Mouse (Mus musculus) activated CD4-positive, CD25-positive, alpha-beta regulatory T cell, adult 4 months (primary cell): Measurements from ENCODE around the gene Rnf169. TPM values are rescaled to one million over a fixed set of nuclear protein-coding genes. Genes with fewer than 3 reads are reported as not detected.
"Not testable (repeated sequence)": the region's sequence is repeated elsewhere in the genome, so short reads cannot be mapped to it uniquely, and the experiment has no call there.

ENCODE experiments used
- ATAC-seq: one replicate; pipeline ENCODE4 v1.8.0; 2017
- polyA plus RNA-seq, 2 experiments: library from polyadenylated mRNA; unstranded; fragments of 100-300 nt; shearing (Covaris generic); gene quantifications; one replicate each; pipeline ENCODE4 v1.2.1; 2017

Rnf169 gene
- polyA plus RNA-seq, 2 experiments from 2014 or later: 6.0 to 6.6 TPM

DNA sequence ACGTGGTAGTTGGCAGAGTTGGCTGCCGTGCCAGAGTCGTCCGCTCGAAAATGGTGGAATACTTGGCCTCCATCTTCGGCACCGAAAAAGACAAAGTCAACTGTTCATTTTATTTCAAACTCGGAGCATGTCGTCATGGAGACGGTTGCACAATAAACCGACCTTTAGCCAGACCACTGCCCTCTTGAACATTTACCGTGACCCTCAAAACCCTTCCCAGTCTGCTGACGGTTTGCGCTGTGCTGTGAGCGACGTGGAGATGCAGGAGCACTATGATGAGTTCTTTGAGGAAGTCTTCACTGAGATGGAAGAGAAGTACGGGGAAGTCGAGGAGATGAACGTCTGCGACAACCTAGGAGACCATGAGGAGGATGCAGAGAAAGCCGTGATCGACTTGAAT, 35.2 kb downstream of the Rnf169 start:
- ATAC-seq: not testable (repeated sequence)

DNA sequence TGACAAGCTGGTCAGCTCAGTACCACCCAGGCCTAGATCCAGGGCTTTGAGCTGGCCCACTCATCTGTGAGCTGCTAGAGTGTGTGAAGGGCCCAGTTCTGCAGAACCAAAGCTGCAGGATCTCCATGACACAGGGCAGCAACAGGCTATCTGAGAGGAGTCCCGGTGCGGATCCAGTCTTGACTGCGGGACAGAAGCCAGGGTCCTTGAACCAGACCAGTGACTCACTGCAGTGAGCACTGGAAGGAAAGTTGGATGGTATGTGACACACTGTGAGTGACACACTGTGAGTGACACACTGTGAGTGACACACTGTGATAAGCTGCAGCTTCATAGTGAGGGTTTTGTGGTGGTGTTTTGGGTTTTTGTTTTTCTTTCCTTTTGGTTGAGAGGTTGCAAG, 35.7 kb downstream of the Rnf169 start:
- ATAC-seq: no peak

DNA sequence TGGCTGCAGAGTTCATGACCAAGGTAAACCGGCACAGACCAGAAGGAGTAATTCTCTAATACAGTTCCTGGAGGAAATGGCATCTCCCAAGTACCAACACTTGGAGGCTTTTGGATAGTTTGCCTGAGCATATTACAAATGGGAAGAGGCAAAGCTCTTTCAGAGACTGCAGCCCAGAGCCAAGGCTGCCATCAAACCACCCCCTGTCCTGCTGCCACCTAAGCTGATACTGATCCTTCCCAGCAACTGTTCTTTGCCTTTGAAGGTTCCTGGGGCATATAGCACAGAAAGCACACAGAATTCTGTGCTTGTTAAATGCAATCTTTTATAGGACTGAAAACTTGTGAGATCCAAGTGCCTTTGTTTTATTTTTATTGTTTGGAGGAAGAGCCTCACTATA, 39.6 kb downstream of the Rnf169 start:
- no peak for ATAC-seq

DNA sequence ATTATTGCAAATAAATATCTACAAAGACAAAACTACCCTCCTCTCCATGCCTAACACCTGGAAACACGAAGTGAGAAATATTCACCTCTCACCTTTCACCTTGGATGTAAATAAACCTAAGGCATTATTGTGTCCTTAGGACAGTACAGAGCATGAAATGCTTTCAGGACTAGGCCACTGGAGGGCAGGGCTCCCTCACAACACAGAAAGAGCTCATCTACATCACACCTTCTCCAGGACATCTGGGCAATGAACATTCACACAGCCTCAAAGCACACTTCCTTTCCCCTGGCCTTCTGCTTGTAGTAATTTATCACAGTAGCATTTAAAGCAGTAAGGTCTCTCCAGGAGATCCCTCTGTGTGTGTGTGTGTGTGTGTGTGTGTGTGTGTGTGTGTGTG, 44.5 kb downstream of the Rnf169 start:
- ATAC-seq: no peak

DNA sequence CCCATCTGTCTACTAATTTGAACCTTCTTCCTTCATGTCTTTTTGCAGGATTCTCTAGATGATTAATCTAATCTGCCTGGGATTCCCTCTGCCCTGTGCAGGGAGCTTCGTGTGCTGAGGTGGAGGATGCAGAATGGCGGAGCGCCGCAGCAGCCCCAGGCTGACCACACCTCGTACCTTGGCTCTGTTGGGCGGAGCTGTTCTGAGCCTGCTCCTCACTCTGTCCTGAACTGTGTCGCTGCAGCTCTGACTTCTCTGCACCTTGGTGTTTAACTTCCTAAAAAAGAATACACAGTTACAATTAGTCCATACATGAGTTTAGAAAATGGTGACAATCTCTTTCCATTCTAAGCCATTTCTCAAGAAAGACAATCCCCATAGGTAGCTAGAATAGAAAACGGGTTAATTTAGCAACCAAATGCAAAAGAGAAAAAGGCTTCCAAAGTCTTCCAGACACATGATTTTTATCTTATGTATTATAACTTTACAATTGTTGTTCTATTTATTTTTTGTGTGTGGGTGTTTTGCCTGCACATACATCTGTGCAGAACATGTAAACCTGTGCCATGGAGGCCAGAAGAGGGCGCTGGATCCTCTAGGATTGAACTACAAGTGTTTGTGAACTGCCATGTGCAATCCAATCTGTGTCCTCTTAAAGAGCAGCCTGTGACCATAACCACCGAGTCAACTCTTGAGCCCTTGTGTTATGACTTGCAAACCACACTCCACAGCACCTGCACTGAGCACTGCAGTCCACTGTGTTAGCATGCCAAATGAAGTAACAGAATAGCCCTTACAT, 53.1 kb downstream of the Rnf169 start:
- ATAC-seq: no peak

DNA sequence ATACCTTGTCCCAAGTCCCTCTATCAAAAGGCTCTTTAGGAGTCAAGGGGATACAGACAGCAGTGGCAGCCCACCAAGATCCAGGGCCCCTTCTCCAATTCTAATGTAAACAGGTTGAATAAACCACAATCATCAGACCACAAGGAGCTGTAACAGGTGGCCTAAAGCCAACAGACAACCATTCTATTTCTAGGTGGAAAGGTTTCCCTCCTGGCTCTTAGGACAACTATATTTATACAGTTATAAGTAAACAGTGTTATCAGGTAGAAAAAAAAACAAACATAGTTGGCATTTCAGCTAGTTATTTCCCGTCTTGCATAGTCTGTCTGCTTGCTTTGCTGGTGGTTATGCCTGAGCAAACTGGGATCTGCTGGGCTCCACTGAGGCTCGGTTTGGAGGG, 59.8 kb downstream of the Rnf169 start:
- no peak for ATAC-seq

DNA sequence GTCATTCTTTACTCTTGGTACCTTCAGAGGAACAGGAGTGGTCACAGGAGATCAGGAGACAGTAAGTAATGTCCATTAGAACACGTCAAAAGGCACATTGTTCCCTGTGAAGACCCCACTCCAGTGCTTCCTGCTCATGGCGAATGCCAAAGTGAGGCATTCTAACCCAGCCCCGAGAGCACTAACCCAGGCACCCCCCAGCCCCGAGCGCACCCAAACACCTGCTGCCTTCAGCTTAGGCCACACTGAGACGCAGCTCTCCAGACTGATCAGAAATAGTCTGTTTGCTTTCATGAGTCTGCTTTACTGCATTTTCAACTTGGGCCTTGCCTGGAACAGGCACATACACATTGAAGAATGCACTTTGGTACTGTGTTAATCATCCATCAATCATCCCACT, 60.3 kb downstream of the Rnf169 start:
- no peak for ATAC-seq

DNA sequence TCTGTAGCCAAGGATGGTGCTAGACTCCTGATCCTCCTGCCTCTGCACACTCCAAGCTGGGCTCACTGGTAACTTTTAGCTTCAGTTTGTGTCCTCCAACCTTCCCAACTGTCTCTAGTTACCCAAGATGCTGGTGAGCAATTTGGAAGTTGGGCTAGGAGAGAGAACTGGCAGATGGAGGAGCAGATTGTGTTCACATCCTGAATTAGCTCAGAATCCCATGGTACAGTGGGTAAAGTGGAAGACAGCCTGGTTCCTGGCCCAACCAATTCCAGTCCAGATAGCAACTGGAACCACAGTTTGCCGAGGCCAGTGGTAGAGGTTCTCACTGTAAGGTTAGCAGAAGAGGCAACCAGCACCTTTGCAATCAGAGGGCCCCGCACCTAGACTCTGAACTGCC, 61.1 kb downstream of the Rnf169 start:
- no peak for ATAC-seq

DNA sequence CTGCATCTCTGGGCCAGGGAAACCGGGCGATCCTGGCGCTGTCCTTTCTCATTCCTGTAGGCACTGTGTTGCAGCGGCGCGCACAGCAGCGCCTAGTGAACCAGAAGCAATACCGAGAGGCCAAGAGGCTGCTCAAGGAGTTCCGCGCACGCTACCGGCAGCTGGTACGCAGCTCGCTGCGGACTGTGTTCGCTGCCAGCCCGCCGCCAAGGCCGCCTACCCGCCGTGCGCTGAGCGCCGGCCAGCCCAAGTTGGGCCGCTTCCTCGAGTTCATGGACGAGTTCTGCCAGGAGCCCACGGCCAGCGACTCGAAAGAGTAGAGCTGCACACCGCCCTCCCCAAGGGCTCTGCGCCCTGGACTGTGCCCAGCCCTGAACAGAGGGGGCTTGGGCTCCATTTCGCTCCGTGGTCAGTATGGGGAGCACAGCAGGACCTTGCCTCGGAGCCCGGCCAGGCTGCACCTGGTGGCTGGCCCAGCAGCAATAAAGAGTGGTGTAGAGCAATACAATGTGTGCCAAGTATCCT, 62.9 kb downstream of the Rnf169 start:
- no peak for ATAC-seq

DNA sequence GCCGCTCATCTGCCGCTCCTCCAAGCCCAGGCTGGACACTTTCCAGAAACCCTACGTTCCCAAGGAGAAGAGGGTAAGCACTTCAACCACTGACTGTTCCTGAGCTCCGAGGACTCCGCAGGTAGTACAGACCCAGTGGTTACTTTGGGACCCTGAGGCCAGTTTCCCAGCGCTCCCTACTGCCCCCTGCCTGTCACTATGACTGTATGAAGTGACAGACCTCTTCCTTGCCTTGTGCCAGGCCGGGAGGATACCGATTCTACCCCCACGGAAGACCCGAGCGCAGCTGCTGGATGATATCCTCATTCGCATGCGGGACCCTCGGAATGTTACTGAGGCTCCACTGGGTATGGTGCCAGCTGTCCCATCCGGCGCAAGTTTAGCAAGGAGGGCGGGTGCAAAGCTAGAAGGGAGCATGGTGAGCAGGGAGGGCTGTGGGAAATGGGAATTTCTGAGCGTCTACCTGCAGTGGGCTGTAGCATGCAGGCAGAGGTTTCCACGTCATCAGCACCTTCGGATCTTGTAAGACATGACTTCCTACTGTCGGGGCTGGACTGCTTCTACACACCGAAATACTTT, 63.4 kb downstream of the Rnf169 start:
- ATAC-seq: no peak

DNA sequence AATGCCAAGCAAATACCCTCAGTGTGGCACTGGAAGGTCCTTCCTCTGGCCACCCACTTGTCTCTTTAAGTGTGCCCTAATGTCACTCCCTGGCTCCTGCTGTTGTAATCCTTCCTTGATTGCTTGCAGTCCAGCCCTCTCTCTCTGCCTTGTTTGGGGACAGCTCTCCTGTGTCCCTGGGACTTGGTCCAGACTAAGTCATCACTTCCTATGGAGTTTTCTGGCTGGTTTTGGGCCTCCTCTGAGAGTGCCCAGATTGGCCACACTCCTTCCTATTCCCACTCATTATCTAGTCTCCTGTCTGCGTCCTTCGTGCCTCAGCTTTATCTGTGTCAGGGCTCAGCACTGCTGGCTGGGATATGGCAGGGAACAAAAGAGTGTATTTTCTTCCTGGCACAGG, 64.7 kb downstream of the Rnf169 start:
- no peak for ATAC-seq

DNA sequence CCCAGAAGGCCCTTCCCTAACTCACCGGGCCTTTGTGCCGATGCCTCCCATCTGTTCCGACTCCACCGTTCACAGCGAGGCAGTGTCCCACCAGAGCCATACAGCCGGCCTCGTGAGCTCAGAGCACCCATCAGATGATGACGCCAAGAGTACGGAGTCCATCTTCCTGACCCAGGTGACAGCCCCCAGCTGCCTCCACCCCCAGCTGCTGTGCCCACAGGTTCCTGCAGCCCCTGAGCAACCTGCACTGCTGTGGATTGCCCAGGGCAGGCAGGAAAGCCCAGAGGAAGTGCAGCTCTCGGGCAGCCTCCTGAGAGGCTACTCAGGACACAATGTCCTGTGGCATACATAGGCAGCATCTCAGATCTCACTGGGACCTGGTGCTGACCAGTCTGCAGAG, 65.9 kb downstream of the Rnf169 start:
- no peak for ATAC-seq

DNA sequence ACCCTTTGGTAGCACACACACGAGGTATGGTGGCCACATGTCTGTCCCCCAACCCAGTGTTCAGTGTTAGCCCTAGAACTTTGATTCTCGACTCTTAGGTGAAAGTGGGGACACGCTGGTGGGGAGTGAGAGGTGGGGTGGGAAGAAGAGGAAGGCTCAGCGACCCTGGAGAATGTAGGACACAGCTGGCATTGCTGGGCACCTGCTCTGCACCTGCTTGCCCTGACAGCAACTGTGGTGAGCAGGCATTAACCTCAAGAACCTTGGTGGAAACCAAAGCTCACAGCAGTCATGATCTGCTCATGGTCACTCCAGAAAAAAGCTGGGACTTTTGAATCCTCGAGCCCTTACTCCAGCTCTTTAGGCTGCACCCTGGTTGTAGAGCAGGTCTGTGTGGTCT, 69.2 kb downstream of the Rnf169 start:
- no peak for ATAC-seq

DNA sequence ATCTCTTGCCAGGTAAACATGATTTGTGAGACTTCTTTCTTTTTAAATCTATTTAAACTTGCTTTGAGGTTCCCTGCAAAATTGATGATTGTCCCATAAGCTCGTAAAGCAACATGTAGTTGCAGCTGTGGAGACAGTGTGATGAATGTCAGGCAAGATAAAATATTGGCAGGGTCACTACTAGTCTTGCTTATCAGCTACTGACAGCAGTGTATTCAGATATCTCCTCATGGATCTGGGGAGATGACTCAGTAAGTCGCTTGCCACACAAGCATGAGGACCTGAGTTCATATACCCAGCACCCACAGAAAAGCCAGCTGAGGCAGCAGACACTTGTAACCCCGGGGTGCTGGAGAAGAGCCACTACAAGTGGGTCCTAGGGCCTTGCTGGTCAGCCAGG, 72.8 kb downstream of the Rnf169 start:
- no peak for ATAC-seq

DNA sequence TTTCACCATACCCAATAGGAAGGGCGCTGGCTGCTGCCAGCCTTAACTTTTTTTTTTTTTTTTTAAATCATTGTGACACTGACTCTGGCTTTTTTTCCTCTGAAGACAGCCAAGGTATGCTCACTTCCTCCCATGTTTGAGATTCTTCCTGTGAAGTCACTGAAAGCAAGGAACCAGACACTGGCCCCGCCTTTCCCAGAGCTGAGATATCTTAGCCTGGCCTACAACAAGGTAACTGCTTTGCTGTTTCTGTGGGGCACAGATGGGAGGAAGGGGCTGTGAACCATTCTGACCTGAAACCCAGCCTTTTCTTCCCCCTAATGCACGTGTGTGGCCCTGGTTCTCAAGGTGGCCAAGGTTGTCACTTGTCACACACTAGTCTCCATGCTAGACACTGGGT, 73.9 kb downstream of the Rnf169 start:
- no peak for ATAC-seq

DNA sequence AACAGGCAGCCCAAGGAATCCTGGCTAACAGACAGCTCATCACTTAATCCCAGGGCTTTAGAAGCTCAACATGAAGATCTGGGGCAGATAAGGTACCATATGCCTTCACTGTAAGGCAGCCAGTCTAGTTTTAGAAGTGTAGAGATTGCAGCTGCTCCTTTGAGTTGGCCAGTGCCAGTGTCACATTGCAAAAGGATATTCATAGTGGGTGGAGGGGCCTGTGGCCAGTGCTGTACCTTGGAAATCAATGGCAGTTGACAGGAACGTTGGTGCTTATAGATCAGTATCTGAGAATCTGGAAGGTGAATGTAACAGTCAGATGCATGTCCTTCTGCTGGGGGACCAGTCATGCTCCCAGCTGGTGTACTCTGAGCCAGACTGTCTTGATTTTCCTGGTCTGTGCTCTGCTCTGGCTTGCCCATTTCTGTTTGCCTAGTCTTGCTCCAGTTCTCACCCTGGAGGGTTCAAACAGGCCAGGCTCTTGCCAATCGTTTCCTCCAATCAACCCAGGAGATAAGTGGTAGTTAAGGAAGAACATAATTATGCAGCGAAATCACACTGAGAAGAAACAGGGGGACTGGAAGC, 75.7 kb downstream of the Rnf169 start:
- no peak for ATAC-seq

DNA sequence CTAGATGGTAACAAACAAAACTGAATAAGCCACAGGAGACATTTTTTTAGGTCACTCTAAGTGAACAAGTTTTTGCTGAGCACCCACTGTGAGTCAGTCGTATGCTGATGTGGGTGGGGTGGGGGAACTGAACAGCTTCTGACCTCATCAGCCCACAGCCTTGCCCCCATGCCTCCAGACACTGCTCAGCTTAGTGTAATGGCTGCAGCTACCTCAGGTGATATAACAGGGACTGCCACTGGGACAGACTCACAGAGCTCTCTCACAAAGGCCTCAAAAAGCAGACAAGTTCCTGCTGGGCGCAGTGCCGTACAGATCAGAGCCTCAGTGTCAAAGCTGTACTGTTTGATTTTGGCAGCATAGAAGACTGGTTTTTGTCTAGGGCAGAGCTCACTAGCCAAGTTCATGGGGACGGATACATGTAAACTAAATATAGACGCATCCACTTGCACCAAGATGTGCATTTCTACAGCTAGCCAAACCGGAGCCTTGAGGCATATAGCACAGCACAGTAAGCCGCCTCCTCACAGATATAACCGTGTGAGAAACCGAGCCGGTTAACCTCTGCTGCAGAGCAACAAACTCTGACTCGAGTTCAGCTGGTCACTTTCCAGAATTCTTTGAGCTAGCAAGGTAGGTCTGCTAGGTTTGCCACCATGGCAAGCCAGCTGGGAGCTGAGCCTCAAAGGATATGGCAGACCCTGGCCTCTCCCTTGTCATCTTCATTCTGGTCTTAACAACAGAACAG, 77.2 kb downstream of the Rnf169 start:
- ATAC-seq: no peak

DNA sequence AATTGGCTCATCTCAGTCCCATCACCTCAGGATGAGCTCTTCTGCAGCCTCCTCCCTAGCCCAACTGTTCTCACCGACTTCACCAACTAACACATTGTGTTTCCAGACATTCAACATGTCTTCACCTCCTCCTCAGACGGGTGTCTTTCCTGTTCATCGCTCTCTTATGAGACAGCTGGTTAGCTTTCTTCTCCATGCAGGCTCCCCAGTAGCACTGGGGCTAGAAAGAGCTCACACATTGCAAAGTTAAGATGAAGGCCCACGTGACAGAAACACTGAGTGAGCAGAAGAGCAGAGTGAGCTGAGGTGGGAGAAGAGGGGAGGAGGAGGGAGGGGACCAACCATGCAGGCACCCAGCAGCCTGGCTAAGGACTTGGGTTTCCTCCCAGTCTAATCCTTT, 78.0 kb downstream of the Rnf169 start:
- no peak for ATAC-seq

DNA sequence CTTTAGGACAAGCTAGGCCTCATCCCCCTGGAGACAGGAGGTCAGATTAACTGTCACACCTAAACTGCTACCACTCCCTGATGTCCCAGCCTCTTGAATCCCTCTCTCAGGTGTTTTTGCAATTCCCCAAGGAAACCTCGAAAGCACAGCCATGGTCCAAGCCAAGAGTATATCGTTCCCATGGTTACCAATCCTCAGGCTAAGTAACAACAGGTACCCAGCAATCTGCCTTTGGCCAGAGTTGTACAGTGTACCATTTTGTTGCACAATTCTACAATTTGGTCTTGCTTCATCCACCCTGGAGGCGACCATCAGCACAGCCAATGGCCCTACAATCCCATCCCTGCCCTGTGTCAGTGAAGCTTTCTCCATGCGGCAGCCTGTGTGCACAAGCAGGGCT, 83.3 kb downstream of the Rnf169 start:
- ATAC-seq: no peak

DNA sequence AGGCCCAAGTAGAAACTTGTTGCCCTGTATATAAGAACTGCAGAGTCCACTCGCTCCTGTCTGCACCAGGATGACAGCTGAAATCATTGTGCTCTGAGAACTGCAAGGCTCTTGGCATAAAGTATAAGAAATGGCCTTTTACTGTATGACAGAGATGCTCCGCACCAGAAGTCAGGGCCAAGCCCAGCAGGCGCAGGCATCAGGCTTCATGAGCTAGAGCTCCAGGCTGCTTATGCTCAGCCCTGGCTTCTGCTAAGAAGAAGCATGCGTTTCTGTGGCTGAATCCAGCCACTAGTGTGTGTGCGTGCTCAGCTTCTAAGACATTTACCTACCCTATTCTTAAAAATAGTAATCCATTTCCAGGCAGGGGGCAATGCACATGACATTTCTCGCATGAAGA, 85.8 kb downstream of the Rnf169 start:
- no peak for ATAC-seq

DNA sequence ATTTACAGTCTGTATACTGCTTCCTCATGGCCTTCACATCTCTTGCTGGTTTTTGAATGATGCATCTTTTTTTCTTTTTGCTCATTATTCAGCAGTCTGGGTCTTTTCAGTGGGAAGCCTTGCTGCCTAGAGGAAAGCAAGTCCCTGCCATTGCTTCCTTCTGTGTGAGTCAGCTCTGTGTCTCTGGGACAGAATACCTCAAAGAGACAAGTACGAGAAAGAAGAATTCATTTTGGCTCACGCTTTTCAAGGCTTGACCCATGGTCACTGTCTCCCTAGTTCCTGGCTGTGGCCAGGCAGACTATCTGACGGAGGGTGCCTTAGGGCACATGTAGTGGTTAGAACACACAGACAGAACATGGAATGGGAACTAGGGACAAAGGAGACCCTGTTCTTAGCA, 86.3 kb downstream of the Rnf169 start:
- ATAC-seq: no peak

DNA sequence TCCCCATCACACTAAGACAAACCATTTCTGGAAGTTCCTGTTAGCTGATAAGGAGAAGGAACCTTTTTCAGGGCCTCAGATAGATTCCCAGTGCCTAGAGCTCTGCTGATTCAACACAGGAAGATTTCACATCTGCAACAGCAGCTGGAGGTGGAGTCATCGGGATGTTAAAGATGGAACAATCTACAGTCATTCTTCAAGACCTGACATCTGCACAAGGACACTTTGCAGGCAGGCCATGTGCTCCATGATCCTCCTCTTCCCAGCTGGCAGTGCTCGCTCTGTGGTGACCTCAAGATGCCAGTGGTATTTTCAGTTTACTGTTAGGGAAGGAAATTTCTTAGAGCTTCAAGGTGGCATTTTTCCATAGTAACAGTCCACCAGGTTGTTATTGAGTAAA, 87.9 kb downstream of the Rnf169 start:
- ATAC-seq: no peak

DNA sequence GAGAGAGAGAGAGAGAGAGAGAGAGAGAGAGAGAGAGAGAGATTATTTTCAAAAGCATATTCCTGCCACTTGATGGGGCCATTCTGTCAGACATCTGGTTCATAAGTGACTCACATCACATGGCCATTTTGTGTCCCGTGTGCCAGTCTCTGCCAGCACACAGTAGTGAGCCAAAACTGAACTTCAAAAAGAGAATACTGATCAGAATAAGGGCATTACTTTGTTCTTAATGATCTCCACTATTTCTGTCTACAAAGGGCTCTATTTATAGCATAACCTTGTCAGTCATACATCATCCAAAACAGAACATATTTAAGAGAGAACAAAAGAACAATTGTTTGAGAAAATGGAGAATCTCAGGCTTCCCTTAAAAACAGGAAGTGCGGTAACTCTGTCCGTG, 88.8 kb downstream of the Rnf169 start:
- no peak for ATAC-seq
